Mouse (Mus musculus) activated CD4-positive, CD25-positive, alpha-beta regulatory T cell, adult 4 months (primary cell): ENCODE data around the gene Cdh8. TPM values are rescaled to one million over a fixed set of nuclear protein-coding genes. Genes with fewer than 3 reads are reported as not detected.
"Not testable (repeated sequence)": the region's sequence is repeated elsewhere in the genome, so short reads cannot be mapped to it uniquely, and the experiment has no call there.

Experiments
- ATAC-seq: one replicate; pipeline ENCODE4 v1.8.0; 2017
- polyA plus RNA-seq, 2 experiments: library from polyadenylated mRNA; unstranded; fragments of 100-300 nt; shearing (Covaris generic); gene quantifications; one replicate each; pipeline ENCODE4 v1.2.1; 2017

Gene Cdh8
- polyA plus RNA-seq, 2 experiments from 2014 or later = not detected

GRCm38 (mm10) chr8:99280375-99280774, 135.9 kb downstream of the Cdh8 start:
- no peak for ATAC-seq

- ATAC-seq = no peak
Observed at GRCm38 (mm10) chr8:99267133-99267532, 149.1 kb downstream of the Cdh8 start.

GRCm38 (mm10) chr8:99234372-99234771, 181.9 kb downstream of the Cdh8 start:
- no peak for ATAC-seq

GRCm38 (mm10) chr8:99223697-99224096, 192.6 kb downstream of the Cdh8 start:
- ATAC-seq = no peak

GRCm38 (mm10) chr8:99205194-99205593, 211.1 kb downstream of the Cdh8 start:
- no peak for ATAC-seq

- no peak for ATAC-seq
Observed at GRCm38 (mm10) chr8:99190643-99191042, 225.6 kb downstream of the Cdh8 start.

- no peak for ATAC-seq
Observed at GRCm38 (mm10) chr8:99186879-99187278, 229.4 kb downstream of the Cdh8 start.

- no peak for ATAC-seq
Observed at GRCm38 (mm10) chr8:99184186-99184585, 232.1 kb downstream of the Cdh8 start.

- no peak for ATAC-seq
Observed at GRCm38 (mm10) chr8:99166966-99167365, 249.3 kb downstream of the Cdh8 start.

GRCm38 (mm10) chr8:99161633-99162032, 254.6 kb downstream of the Cdh8 start:
- no peak for ATAC-seq

- no peak for ATAC-seq
Observed at GRCm38 (mm10) chr8:99145436-99145835, 270.8 kb downstream of the Cdh8 start.

GRCm38 (mm10) chr8:99144761-99145160, 271.5 kb downstream of the Cdh8 start:
- ATAC-seq = not testable (repeated sequence)

GRCm38 (mm10) chr8:99098453-99098852, 317.8 kb downstream of the Cdh8 start:
- no peak for ATAC-seq

GRCm38 (mm10) chr8:99051344-99051743, 364.9 kb downstream of the Cdh8 start:
- no peak for ATAC-seq

- ATAC-seq = no peak
Observed at GRCm38 (mm10) chr8:99048664-99049363, 367.5 kb downstream of the Cdh8 start.

- no peak for ATAC-seq
Observed at GRCm38 (mm10) chr8:99040423-99040822, 375.8 kb downstream of the Cdh8 start.

- ATAC-seq = no peak
Observed at GRCm38 (mm10) chr8:99031060-99031459, 385.2 kb downstream of the Cdh8 start.
